Mouse (Mus musculus) kidney, embryonic 16.5 days (tissue): Measurements from ENCODE around the gene Cdc42. TPM values are rescaled to one million over a fixed set of nuclear protein-coding genes. Genes with fewer than 3 reads are reported as not detected.

Source experiments
- ATAC-seq: fragments of 200-750 bp; cut with Nextera tagmentation; 2 replicates; pipeline ENCODE4 v1.8.0; 2017; ENCODE audit warnings: moderate TSS enrichment; ENCODE audit not compliant: low FRiP score, low TSS enrichment
- H3K27ac ChIP-seq: fragments of 300-500 bp; sonication (generic); 2 replicates; pipeline ENCODE4 v1.5.1; 2014; ENCODE audit warnings: low read length
- H3K27me3 ChIP-seq: fragments of 300-500 bp; sonication (generic); 2 replicates; pipeline ENCODE4 v1.6.1; 2014; ENCODE audit warnings: low read length, control low read depth, mixed read lengths; ENCODE audit not compliant: insufficient read depth
- H3K36me3 ChIP-seq: fragments of 300-500 bp; sonication (generic); 2 replicates; pipeline ENCODE4 v1.6.1; 2014; ENCODE audit warnings: low read length, control low read depth, mixed read lengths; ENCODE audit not compliant: insufficient read depth
- H3K4me1 ChIP-seq: fragments of 300-500 bp; sonication (generic); 2 replicates; pipeline ENCODE4 v1.6.1; 2014; ENCODE audit warnings: low read length, control low read depth, mixed read lengths; ENCODE audit not compliant: insufficient read depth
- H3K4me2 ChIP-seq: fragments of 300-500 bp; sonication (generic); replicated peaks from 2 replicates; pipeline ENCODE4 v1.6.1; 2014; ENCODE audit warnings: low read depth, low read length
- H3K4me3 ChIP-seq: fragments of 300-500 bp; sonication (generic); 2 replicates; pipeline ENCODE4 v1.5.1; 2014; ENCODE audit warnings: mild to moderate bottlenecking, low read length
- H3K9ac ChIP-seq: fragments of 300-500 bp; sonication (generic); replicated peaks from 2 replicates; pipeline ENCODE4 v1.6.1; 2014; ENCODE audit warnings: low read length
- H3K9me3 ChIP-seq: fragments of 300-500 bp; sonication (generic); 2 replicates; pipeline ENCODE4 v1.6.1; 2016; ENCODE audit warnings: low read length, control low read depth
- WGBS: fragments of 180-500 bp; shearing (Covaris S2); extraction: QIAGEN DNeasy Blood & Tissue Kit; methylation state at CpG from one replicate; pipeline ENCODE4 v1.1.7; 2014; 5-methylcytosine and 5-hydroxymethylcytosine counted together
- polyA plus RNA-seq: library from polyadenylated mRNA; unstranded; fragments of >200 nt; fragmentation: Nextera tagmentation; extraction: Ambion mirVana; gene quantifications from 2 replicates; pipeline ENCODE4 v1.2.1, GENCODE M21; 2015

Cdc42 gene
- polyA plus RNA-seq, 1 experiment from 2014 or later: 758 TPM

DNA sequence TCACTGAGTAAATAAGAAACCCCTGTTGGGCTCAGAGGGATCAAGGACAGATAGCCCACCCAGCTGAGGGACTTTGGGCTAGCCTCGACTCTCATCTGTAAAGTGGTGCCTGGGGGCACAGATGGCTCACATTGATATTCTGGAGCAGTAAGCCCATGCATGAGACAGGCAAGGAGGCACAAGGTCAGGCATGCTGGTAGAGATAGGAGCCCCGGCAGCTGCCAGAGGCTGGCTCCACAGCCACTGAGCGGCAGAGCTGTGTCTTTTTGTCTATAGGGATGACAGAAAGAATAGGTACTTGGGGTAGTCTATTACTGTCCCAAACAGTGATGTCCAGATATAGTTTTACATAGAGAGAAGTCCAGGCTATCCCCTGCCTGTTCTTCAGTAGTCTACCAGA is 76.2 kb downstream of the Cdc42 start:
- no peak for ATAC-seq
- Histone ChIP-seq H3K9me3 (no peaks in the 10 kb centered on the region), H3K27me3 (peaks cover 50% of the 10 kb centered on the region), H3K4me1 (peaks cover 63% of the 10 kb centered on the region), H3K27ac (no peak overlapping the region), H3K36me3 (no peaks in the 10 kb centered on the region), H3K4me2 (no peak overlapping the region), H3K4me3 (no peak overlapping the region), H3K9ac (no peak overlapping the region)
- 83% methylated on average over 3 of the region's 3 CpGs for WGBS

DNA sequence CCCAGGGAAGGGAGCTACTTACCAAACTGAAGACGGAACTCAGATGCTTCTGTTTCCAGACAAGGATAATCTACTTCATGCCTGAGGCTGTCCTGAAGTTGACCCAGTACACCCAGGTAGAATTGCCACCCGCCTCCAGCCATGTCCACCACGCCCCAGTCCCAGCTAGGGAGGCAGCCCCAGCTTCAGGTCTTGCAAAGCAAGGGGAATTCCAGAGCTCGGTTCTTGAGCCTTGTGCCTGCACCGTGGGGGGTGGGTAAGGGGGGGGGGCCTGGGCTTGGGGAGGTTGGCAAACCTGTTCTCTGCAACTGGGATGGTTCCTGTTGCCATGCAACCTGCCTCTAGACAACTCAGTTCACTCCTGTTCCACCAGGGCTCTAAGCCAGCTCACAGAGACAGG is 78.2 kb downstream of the Cdc42 start:
- H3K4me1 ChIP-seq: peaks cover 67% of the 10 kb centered on the region
- no peak overlapping the region for H3K9ac ChIP-seq
- ATAC-seq: no peak
- peaks cover 60% of the 10 kb centered on the region for H3K27me3 ChIP-seq
- H3K9me3 ChIP-seq: no peaks in the 10 kb centered on the region
- peak overlapping the region; percentile 94 for H3K4me2 ChIP-seq
- H3K4me3 ChIP-seq: peak overlapping the region; percentile 67
- H3K27ac ChIP-seq: peak overlapping the region; percentile 10; the same call in 1 of the 2 replicates
- no peaks in the 10 kb centered on the region for H3K36me3 ChIP-seq
- WGBS: 26% methylated on average over 5 of the region's 5 CpGs

DNA sequence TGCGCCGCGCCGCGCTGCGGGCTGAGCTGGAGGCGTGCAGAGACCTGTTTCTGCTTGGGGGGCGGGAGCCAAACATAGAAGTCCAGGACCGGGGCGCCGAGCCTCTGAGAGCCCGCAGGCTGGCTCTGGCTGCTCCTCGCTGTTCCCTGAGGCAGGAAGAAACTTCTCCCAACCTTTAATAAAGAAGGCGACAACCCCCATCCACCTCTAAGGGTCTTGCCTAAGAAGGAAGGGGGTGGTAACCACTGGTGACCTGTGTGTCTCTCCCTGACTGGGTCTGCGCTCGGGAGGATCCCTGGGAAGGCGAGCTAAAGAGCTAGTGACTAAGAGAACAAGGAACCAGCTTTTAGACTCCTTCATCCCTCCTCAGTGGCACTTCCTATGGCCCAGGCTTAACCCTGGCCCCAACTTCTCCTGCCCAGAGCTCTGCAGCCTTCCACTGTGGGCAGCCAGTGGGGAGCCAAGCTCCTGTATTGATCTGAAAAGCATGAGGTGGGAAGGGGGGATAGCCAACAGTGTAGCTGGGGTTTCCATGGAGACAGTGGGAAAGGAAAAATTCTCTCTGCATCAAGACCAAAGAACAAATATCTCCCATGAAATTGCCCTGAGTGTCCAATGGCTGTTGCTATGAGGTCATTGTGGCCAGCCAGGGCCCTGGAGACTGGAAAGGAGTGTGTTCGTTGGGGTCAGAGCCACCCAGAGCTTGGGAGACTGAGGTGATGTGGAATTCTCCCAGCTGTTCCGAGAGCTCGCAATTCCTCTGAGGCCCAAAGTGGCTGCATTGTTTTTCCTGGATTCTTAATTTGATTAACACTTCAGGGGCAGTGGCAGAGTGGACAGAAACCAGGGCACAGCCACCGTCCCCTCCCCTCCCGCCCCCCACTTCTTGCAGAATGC is 79.1 kb downstream of the Cdc42 start:
- H3K27ac ChIP-seq: peak overlapping the region; percentile 57
- H3K4me1 ChIP-seq: peaks cover 71% of the 10 kb centered on the region
- peaks cover 56% of the 10 kb centered on the region for H3K27me3 ChIP-seq
- peak overlapping the region; percentile 67 for H3K4me3 ChIP-seq
- peak overlapping the region; percentile 94 for H3K4me2 ChIP-seq
- peak overlapping the region; percentile 78 for H3K9ac ChIP-seq
- 4% methylated on average over 22 of the region's 22 CpGs for WGBS
- no peaks in the 10 kb centered on the region for H3K9me3 ChIP-seq
- H3K36me3 ChIP-seq: no peaks in the 10 kb centered on the region
- ATAC-seq: no peak

DNA sequence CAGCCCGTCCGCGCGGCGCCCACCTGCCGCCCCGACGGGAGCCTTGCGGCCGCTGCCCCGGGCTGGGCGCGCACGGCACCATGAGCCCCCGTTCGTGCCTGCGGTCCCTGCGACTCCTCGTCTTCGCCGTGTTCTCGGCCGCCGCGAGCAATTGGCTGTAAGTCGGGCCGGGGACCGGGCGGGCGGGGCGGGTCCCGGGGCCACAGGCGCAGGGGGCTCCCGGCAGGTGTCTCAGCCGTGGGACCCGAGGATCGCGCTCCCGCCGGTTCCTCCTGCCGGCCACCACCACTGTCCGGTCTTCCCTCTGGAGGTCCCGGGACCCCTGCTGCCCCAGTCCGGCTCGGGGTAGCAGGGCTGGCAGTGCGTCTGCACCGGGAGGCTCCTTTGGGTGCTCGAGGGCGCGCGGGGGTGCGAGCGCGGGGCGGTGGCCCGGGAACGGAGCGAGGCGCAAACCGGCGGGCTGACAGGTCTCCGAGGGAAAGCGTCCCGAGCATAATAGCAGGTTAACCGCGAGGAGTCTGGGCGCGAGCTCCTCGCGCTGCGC is 79.8 kb downstream of the Cdc42 start:
- H3K4me2 ChIP-seq: peak overlapping the region; percentile 94
- peak overlapping the region; percentile 67 for H3K4me3 ChIP-seq
- H3K27ac ChIP-seq: peak overlapping the region; percentile 57
- peak overlapping the region; percentile 78 for H3K9ac ChIP-seq
- WGBS: under 1% methylated on average over 66 of the region's 71 CpGs
- no peaks in the 10 kb centered on the region for H3K36me3 ChIP-seq
- no peaks in the 10 kb centered on the region for H3K9me3 ChIP-seq
- H3K4me1 ChIP-seq: peaks cover 64% of the 10 kb centered on the region
- H3K27me3 ChIP-seq: peaks cover 56% of the 10 kb centered on the region
- no peak; the same call in 1 of the 2 replicates for ATAC-seq

DNA sequence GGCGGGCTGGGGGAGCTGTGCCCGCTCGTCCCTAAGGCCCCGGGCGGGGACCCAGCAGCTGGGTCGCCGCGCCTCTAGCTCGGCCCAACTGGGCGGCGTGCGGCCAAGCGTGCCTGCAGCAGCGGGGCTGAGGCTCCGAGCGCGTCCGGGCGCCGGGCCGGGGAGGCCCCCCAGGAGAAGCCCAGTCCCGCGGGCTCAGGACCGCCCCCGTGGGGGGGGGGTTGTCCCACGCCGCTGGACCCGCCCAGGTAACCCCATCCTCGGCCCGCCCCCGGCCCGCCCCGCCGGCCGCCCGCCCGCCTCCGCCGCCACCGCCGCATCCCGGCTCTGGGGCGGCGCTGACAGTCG is 80.4 kb downstream of the Cdc42 start, which contains the start of gene Wnt4:
Gene Wnt4, plus strand, starts transcription at position 324 of the 348 bp plus-strand sequence.
- peak within 1 kb of the TSS; percentile 67 for H3K4me3 ChIP-seq
- H3K4me2 ChIP-seq: peak within 1 kb of the TSS; percentile 94
- peak within 1 kb of the TSS; percentile 78 for H3K9ac ChIP-seq
- no peaks in the 10 kb centered on the region for H3K36me3 ChIP-seq
- H3K27ac ChIP-seq: peak within 1 kb of the TSS; percentile 68
- peaks cover 55% of the 10 kb centered on the region for H3K27me3 ChIP-seq
- peaks cover 58% of the 10 kb centered on the region for H3K4me1 ChIP-seq
- 0% methylated on average over 22 of the region's 45 CpGs for WGBS
- H3K9me3 ChIP-seq: no peaks in the 10 kb centered on the region
- ATAC-seq: peak; percentile 88

DNA sequence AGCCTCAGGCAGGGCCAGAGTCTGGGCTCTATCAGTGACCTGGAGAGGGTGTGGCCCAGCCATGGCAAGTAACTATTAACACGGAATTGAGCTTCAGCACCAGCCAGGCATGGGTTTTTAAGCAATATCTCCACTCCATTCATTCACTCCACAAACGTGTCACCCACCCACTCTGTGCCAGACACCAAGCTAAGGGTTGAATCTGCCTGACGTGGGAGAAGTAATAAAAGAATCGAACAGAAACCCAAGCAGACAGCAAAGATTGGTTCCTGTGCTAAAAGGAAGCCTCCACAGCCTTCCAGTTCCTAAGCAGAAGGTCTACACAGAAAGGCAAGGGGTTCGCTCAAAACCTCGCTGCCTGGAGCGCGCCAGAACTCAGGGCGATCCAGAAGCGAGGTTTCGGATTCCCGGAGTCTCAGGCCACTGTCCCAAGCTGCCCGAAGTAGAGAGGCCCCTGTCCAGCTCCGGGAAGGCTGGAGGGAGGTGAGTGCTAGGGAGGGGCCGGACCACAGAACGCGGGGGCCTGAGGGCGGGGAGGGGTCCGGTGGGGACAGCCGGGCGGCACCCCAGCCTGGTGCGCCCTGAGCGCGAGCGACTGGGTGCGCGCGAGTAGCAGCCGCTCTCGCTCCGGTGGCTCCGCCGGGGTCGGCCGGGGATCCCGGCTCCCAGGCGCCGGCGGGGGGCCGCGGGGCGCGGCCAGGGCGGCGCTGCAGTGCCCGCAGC is 80.9 kb downstream of the Cdc42 start:
- peak overlapping the region; percentile 94 for H3K4me2 ChIP-seq
- no peaks in the 10 kb centered on the region for H3K36me3 ChIP-seq
- H3K9ac ChIP-seq: peak overlapping the region; percentile 78
- H3K4me1 ChIP-seq: peaks cover 53% of the 10 kb centered on the region
- peak; percentile 67 for ATAC-seq
- no peaks in the 10 kb centered on the region for H3K9me3 ChIP-seq
- H3K27me3 ChIP-seq: peaks cover 54% of the 10 kb centered on the region
- peak overlapping the region; percentile 67 for H3K4me3 ChIP-seq
- H3K27ac ChIP-seq: peak overlapping the region; percentile 68; the same call in 1 of the 2 replicates
- 2% methylated on average over 33 of the region's 46 CpGs for WGBS

DNA sequence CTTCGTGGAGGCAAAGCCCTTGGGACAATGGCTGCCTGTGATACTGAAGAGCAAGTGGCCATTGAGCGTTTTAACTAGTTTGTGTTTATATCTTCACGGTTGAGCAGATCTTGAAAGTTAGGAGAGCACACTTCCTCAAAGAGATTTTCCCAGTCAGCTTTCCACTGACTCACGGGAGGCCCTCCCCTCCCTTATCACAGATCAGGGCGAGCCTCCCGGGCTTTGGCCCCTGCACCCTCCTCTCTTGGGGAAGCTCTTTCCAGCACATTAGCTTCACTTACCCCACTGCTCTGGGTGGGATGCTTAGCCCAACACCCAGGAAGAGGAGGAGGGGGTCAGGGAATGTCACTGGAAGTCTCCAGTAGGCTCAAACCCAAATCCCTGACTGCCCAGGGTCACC is 83.2 kb downstream of the Cdc42 start:
- Histone ChIP-seq H3K4me3 (no peak overlapping the region), H3K36me3 (no peaks in the 10 kb centered on the region), H3K9me3 (no peaks in the 10 kb centered on the region), H3K4me2 (no peak overlapping the region), H3K4me1 (peaks cover 41% of the 10 kb centered on the region), H3K27ac (peak overlapping the region; percentile 43; the same call in 1 of the 2 replicates), H3K9ac (no peak overlapping the region), H3K27me3 (peaks cover 39% of the 10 kb centered on the region)
- 6% methylated on average over 6 of the region's 6 CpGs for WGBS
- no peak for ATAC-seq

DNA sequence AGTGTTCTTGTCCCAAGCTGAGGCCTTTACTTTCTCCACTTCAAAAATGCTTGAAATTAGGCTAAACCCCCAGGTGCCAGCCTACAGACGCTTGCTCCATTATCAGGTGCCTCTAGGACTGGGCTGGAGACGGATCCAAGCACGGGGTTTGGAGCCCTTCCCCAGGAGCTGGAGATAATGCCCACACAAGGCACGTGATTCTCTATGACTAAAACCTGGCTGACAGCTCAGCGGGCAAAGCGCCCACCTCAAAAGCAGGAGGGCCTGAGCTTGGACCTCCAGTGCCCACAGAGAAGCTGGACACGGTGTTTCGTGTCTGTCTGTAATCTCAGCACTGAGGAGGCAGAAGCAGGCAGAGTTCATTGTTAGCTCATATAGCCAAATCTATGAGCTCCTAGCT is 85.7 kb downstream of the Cdc42 start:
- H3K4me2 ChIP-seq: no peak overlapping the region
- WGBS: 80% methylated on average over 8 of the region's 8 CpGs
- H3K4me1 ChIP-seq: peaks cover 24% of the 10 kb centered on the region
- no peak for ATAC-seq
- no peak overlapping the region for H3K27ac ChIP-seq
- no peak overlapping the region for H3K4me3 ChIP-seq
- peaks cover 16% of the 10 kb centered on the region for H3K27me3 ChIP-seq
- no peak overlapping the region for H3K9ac ChIP-seq
- no peaks in the 10 kb centered on the region for H3K9me3 ChIP-seq
- H3K36me3 ChIP-seq: no peaks in the 10 kb centered on the region
